Mouse (Mus musculus): Measurements from ENCODE around the gene Sult1a1. TPM values are rescaled to one million over a fixed set of nuclear protein-coding genes. Genes with fewer than 3 reads are reported as not detected.

The Sult1a1 gene
- not detected in 2 replicates for polyA plus RNA-seq (2012)

DNA sequence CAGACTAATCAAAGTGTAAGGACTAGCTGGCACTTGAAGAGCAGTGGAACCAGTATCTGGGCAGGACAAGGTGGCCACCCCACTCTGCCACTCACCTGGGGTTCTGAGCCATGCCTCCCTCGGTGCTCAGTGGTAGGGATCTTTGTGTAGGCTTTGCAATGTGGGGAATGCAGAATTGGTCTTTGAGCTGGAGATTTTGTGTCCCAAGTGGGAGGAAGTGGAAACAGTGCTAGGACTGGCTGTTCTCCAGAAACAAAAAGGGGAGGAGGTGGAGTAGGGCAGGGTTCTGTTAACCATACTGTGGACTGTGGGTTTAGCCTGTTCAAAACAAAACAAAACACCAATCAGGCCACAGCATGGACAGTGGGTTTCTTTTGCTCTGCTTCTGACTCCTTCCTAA lies at the start of gene Sult1a1:
Sult1a1 (minus strand) TSS at position 226 of the 400 bp plus-strand sequence.
- H3K4me1 ChIP-seq (ENCODE audit: control insufficient read depth): no peaks in the 10 kb centered on the region
- no peaks in the 10 kb centered on the region for H3K9me3 ChIP-seq (ENCODE audit: control insufficient read depth, low read length)
- H3K27me3 ChIP-seq (ENCODE audit: control insufficient read depth): no peaks in the 10 kb centered on the region
- TF ChIP-seq TAL1 (IDR thresholded peaks at IDR 0.05; ENCODE audit: low read length) (no peak), GATA1 (IDR thresholded peaks at IDR 0.05; ENCODE audit: low read length) (no peak)
- peaks cover 62% of the 10 kb centered on the region for H3K36me3 ChIP-seq (ENCODE audit: control insufficient read depth)
- H3K4me3 ChIP-seq (replicated peaks): no peak within 1 kb of the TSS

DNA sequence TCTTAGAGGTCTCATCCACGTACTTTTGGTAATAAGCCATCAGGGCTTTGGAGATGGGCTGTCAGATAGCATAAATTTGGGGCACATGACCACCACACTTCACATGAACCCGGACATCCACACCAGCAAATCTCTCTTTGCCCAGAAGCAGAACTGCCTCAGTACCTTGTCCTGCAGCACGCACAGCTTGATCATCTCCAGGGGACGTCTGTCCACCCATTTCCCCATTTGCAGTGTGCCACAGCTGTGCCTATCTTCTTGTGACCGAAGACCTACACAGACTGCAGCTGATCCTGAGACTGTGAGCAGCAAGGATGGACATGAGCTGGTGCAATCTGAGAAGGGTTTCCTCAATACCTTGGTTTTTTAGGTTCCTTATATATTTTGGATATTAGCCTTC lies 49.4 kb upstream of the Sult1a1 start:
- Histone ChIP-seq H3K36me3 (ENCODE audit: control insufficient read depth) (no peaks in the 10 kb centered on the region), H3K4me3 (replicated peaks) (no peak overlapping the region), H3K9me3 (ENCODE audit: control insufficient read depth, low read length) (peaks cover 2% of the 10 kb centered on the region; the same call in 1 of the 2 replicates), H3K4me1 (ENCODE audit: control insufficient read depth) (no peaks in the 10 kb centered on the region), H3K27me3 (ENCODE audit: control insufficient read depth) (no peaks in the 10 kb centered on the region)
- TF ChIP-seq GATA1 (IDR thresholded peaks at IDR 0.05; ENCODE audit: low read length) (no peak), TAL1 (IDR thresholded peaks at IDR 0.05; ENCODE audit: low read length) (no peak)

DNA sequence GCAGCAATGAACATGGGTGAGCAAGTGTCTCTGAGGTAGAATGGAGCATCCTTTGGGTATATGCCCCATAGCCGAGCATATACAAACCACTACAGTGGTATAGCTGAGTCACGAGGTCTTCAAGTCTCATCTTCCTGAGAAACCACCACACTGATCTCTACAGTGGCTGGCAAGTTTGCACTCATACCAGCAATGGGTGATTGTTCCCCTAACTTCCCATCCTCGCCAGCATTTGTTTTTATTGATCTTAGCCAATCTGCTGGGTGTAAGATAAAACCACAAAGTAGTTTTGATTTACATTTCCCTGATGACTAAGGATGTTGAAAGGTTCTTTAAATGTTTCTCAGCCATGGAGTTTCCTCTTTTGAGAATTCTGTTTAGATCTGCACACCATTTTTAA lies 48.8 kb upstream of the Sult1a1 start:
- H3K4me3 ChIP-seq (replicated peaks): no peak overlapping the region
- no peaks in the 10 kb centered on the region for H3K36me3 ChIP-seq (ENCODE audit: control insufficient read depth)
- TF ChIP-seq TAL1 (IDR thresholded peaks at IDR 0.05; ENCODE audit: low read length) (no peak), GATA1 (IDR thresholded peaks at IDR 0.05; ENCODE audit: low read length) (no peak)
- H3K9me3 ChIP-seq (ENCODE audit: control insufficient read depth, low read length): peaks cover 2% of the 10 kb centered on the region; the same call in 1 of the 2 replicates
- H3K27me3 ChIP-seq (ENCODE audit: control insufficient read depth): no peaks in the 10 kb centered on the region
- H3K4me1 ChIP-seq (ENCODE audit: control insufficient read depth): no peaks in the 10 kb centered on the region

DNA sequence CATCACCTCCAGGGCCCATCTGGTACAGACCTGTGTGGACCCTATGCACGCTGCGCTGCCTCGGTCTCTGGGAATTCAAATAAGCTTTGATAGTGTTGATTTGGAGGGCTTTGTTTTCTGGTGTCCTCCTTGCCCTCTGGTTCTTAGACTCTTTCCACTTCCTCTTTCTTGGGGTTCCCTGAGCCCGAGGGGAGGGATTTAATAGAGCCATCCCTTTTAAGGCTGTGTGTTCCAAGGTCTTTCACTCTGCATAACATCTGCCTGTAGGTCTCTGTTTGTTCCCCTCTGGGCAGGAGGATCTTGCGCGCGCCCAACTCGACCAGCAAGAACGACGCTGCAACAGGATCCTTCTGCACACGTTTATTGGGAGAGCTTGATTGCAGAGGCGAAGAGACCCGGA lies 45.4 kb upstream of the Sult1a1 start:
- peaks cover 4% of the 10 kb centered on the region for H3K9me3 ChIP-seq (ENCODE audit: control insufficient read depth, low read length)
- TF ChIP-seq TAL1 (IDR thresholded peaks at IDR 0.05; ENCODE audit: low read length): no peak
- no peak for TF ChIP-seq GATA1 (IDR thresholded peaks at IDR 0.05; ENCODE audit: low read length)
- H3K36me3 ChIP-seq (ENCODE audit: control insufficient read depth): no peaks in the 10 kb centered on the region
- no peak overlapping the region for H3K4me3 ChIP-seq (replicated peaks)
- no peaks in the 10 kb centered on the region for H3K27me3 ChIP-seq (ENCODE audit: control insufficient read depth)
- H3K4me1 ChIP-seq (ENCODE audit: control insufficient read depth): no peaks in the 10 kb centered on the region

DNA sequence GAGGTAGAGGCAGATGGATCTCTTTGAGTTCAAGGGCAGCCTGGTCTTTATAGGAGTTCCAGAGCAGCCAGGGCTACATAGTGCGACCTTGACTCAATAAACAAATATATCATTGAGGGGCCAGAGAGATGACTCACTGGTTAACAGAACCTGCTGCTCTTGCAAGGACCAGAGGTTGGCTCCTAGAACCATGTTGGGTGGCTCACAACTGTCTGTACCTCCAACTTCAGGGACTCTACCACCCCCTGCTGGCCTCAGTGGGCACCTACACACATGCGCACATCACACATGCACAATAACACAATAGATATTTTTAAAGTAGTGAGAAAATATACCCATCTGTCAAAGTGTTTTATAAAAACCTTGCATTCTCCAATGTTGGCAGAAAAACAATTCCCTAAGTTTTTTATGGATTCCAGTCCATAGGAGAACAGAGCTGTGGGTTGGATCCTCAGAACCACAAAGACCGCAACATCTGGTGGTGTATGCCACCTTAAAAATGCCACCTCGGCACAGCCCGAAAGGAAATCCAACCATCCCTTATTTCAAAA lies 42.6 kb upstream of the Sult1a1 start:
- no peaks in the 10 kb centered on the region for H3K4me1 ChIP-seq (ENCODE audit: control insufficient read depth)
- peaks cover 2% of the 10 kb centered on the region for H3K9me3 ChIP-seq (ENCODE audit: control insufficient read depth, low read length)
- TF ChIP-seq TAL1 (IDR thresholded peaks at IDR 0.05; ENCODE audit: low read length) (no peak), GATA1 (IDR thresholded peaks at IDR 0.05; ENCODE audit: low read length) (no peak)
- no peaks in the 10 kb centered on the region for H3K27me3 ChIP-seq (ENCODE audit: control insufficient read depth)
- H3K4me3 ChIP-seq (replicated peaks): no peak overlapping the region
- no peaks in the 10 kb centered on the region for H3K36me3 ChIP-seq (ENCODE audit: control insufficient read depth)

DNA sequence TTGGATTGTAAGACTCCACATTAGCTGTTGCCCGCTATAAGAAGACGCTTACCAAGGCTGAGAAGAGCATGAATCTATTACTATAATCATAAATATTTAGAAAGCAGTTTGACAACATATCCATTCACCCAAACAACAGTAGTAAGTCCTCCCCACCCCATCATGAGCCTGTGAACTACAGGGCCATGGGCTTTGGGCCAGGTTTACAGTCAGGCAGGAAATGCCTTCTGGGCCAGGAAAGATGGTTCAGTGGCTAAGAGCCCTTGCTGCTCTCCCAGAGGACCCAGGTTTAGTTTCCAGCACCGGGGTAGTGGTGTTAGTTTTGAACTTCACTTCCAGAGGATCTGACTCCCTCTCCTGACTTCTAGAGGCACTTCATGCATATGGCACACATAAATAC lies 41.3 kb upstream of the Sult1a1 start:
- H3K27me3 ChIP-seq (ENCODE audit: control insufficient read depth): no peaks in the 10 kb centered on the region
- H3K36me3 ChIP-seq (ENCODE audit: control insufficient read depth): no peaks in the 10 kb centered on the region
- H3K4me3 ChIP-seq (replicated peaks): no peak overlapping the region
- H3K9me3 ChIP-seq (ENCODE audit: control insufficient read depth, low read length): peaks cover 2% of the 10 kb centered on the region
- TF ChIP-seq GATA1 (IDR thresholded peaks at IDR 0.05; ENCODE audit: low read length) (no peak), TAL1 (IDR thresholded peaks at IDR 0.05; ENCODE audit: low read length) (no peak)
- H3K4me1 ChIP-seq (ENCODE audit: control insufficient read depth): no peaks in the 10 kb centered on the region

DNA sequence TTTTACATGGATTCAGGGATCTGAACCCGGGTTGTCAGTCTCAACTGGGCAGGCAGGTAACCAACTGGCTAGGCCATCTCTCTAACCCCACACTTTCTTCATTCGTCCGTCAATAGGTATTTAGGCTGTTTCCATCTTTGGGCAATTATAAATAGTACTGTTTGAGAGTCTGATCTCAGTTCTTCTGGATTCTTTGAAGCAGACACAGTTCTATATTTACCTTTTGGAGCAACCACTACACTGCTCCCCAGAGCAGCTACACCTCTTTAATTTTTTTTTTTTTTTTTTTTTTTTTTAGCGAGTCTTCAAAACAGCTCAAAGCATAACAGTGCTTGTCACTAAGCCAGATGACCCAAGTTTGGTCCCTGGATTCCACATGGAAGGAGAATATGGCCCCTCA lies 39.4 kb upstream of the Sult1a1 start:
- TF ChIP-seq GATA1 (IDR thresholded peaks at IDR 0.05; ENCODE audit: low read length) (no peak), TAL1 (IDR thresholded peaks at IDR 0.05; ENCODE audit: low read length) (no peak)
- Histone ChIP-seq H3K9me3 (ENCODE audit: control insufficient read depth, low read length) (peaks cover 2% of the 10 kb centered on the region), H3K4me1 (ENCODE audit: control insufficient read depth) (no peaks in the 10 kb centered on the region), H3K36me3 (ENCODE audit: control insufficient read depth) (no peaks in the 10 kb centered on the region), H3K4me3 (replicated peaks) (no peak overlapping the region), H3K27me3 (ENCODE audit: control insufficient read depth) (no peaks in the 10 kb centered on the region)

DNA sequence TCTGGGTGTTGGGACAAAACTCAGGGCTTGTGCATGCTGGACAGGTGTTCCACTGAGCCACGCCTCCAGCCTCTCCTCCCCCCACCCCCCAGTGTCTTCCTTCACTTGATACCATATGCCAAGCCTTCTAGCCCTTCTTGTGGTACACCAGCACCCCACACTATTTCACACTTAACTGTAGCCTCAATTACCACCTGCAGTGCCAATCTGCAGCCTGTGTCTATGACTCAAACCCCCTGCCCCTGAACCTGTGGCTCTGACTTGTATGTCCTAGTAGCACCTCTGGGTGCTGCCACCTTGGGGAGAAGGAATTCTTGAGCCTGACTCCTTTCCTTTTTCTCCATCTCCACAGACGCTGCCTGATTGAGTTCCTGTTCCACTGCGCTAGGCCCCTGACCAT lies 35.7 kb upstream of the Sult1a1 start:
- Histone ChIP-seq H3K36me3 (ENCODE audit: control insufficient read depth) (no peaks in the 10 kb centered on the region), H3K4me1 (ENCODE audit: control insufficient read depth) (no peaks in the 10 kb centered on the region), H3K9me3 (ENCODE audit: control insufficient read depth, low read length) (no peaks in the 10 kb centered on the region; the same call in 1 of the 2 replicates), H3K4me3 (replicated peaks) (no peak overlapping the region), H3K27me3 (ENCODE audit: control insufficient read depth) (no peaks in the 10 kb centered on the region)
- TF ChIP-seq TAL1 (IDR thresholded peaks at IDR 0.05; ENCODE audit: low read length) (no peak), GATA1 (IDR thresholded peaks at IDR 0.05; ENCODE audit: low read length) (no peak)

DNA sequence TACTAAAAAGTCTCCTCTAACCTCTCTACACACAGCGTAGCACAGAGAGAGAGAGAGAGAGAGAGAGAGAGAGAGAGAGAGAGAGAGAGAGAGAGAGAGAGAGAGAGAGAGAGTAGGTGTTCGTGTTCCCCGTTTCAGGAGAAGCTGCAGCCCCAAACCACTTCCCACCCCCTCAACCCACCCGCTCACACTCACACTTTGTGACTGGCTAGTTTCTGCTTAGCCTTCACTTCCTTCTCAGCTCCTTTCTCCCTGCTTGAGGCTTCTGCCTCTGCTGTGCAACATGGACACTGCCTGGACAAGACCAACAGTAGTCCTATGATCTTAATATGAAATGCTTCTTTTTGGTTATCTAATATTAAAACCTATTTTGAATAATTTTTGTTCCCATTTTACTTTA lies 34.0 kb upstream of the Sult1a1 start:
- H3K27me3 ChIP-seq (ENCODE audit: control insufficient read depth): peaks cover 7% of the 10 kb centered on the region
- H3K4me3 ChIP-seq (replicated peaks): no peak overlapping the region
- no peaks in the 10 kb centered on the region for H3K4me1 ChIP-seq (ENCODE audit: control insufficient read depth)
- H3K9me3 ChIP-seq (ENCODE audit: control insufficient read depth, low read length): no peaks in the 10 kb centered on the region; the same call in 1 of the 2 replicates
- H3K36me3 ChIP-seq (ENCODE audit: control insufficient read depth): no peaks in the 10 kb centered on the region
- TF ChIP-seq GATA1 (IDR thresholded peaks at IDR 0.05; ENCODE audit: low read length) (no peak), TAL1 (IDR thresholded peaks at IDR 0.05; ENCODE audit: low read length) (no peak)

Measured in erythroblast, embryonic 14.5 days (primary cell).